Mouse (Mus musculus): ENCODE results near the gene Wdr95. TPM values are rescaled to one million over a fixed set of nuclear protein-coding genes. Genes with fewer than 3 reads are reported as not detected.
"Not testable (repeated sequence)": the region's sequence is repeated elsewhere in the genome, so short reads cannot be mapped to it uniquely, and the experiment has no call there.

Wdr95 gene
- total RNA-seq, 2 experiments from 2014 or later, result not detected

DNA sequence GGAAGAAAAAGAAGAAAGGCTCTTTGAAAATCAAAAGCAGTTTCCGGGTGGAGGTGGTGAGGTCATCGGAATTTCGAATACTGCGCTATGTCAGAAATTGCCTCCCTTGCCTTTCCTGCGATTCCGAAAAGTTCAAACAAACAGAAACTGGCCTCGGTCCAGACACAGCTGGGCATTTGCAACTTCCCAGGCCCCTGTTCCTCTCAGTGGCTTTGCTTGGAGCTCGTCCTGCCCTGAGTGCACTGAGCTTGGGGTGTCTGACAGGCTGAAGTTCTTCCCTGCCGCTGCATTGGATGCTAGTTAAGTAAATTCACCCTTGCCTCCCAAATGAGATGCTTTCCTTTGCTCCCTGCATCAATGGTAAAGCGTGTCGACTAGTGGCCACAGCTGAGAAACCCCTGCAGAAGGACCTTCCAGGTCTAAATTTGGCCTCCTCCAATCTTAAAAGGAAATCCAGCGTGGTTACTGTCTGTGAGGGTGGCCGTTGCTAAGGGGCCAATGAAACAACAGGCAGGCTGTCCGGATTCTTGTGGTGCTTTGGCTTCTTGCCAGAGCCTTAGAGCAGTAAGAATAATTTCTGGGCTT lies 14.3 kb upstream of the Wdr95 start:
- DNase-seq, result peak; percentile 47 to 67
- intact Hi-C loops (cut with DNase I), result no loop called here

DNA sequence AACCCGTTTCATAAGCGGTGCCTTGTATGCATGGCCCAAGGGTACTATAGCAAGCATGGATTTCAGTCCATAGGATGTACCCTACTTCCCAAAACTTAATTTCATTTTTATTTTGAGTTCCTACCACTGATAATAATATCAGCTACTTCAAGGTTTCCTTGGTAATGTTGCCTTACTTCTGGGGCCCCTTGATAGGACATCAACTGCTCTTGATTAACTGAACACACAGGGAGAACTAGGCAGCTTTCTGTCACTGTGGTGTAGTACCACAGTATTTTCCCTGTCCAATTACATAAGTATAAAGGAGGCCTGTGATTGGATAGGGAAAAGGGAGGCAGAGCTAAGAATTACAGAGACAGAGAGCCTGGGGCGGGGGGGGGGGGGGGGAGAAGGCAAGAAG lies 13.6 kb upstream of the Wdr95 start:
- intact Hi-C loops (cut with DNase I), result no loop called here
- no peak for DNase-seq

DNA sequence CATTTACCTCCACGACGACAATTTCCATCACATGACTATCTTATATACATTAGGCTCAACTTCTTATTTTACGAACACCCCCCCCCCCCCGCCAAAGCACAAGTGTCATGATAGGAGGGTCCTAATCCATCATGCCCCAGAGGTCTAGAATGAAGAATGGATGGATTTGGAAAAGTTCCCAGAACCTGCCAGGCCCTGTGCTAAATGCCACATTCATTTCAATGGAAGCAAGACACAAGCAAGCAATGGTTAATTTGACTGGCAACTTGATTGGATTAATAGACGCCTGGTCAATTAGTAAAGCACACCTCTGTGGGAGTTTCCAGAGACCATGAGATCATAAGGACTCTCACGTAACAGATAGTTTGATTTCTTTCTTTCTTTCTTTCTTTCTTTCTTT lies 11.4 kb upstream of the Wdr95 start:
- DNase-seq, result no peak
- intact Hi-C loops (cut with DNase I), result no loop called here

DNA sequence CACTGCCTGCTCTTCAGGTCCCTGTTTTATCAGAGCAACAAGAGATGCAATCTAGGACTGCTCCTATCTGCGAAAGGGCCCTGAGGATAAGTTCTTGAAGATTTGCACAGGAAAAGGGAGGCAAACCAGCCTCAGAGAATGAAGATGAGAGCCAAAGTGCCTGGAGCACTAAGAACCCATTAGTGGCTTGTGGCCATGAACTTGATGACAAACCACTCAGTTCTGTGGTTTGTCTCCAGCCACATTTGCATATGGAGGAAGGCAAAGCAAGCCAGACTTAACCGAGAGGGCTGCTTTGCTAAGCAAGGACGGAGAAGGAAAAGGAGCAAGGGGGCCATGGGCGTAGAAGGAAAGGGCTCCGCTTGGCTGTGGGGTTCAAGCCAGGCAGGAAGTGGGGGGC lies 7.7 kb upstream of the Wdr95 start:
- intact Hi-C loops (cut with DNase I), result loop anchor here (5.0 to 10.0 kb wide), 4 partner anchors 184 to 709 kb away; partner anchors contain the start of genes Hmgb1 and Uspl1
- DNase-seq, result no peak

DNA sequence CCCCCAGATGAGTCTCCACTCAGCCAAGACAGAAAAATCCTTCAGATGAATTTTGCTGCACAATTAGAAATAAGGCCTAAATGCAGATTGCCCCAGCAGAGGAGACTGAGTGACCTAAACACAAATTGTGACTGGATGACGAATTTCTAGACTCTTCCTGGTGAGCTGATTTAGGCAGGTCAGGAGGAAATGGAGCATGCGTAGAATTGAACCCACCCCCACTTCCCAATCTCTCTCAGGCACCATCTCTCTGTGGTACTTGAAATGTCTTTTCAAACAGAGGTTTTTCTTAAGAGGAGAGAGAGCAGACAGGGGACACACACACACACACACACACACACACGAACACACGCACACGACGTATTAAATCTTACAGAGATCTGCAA lies 4.6 kb upstream of the Wdr95 start:
- intact Hi-C loops (cut with DNase I), result loop anchor here (1.0 to 10.0 kb wide), 6 partner anchors 70 to 712 kb away; partner anchors contain the start of genes Hmgb1 and Uspl1
- DNase-seq, result no peak

DNA sequence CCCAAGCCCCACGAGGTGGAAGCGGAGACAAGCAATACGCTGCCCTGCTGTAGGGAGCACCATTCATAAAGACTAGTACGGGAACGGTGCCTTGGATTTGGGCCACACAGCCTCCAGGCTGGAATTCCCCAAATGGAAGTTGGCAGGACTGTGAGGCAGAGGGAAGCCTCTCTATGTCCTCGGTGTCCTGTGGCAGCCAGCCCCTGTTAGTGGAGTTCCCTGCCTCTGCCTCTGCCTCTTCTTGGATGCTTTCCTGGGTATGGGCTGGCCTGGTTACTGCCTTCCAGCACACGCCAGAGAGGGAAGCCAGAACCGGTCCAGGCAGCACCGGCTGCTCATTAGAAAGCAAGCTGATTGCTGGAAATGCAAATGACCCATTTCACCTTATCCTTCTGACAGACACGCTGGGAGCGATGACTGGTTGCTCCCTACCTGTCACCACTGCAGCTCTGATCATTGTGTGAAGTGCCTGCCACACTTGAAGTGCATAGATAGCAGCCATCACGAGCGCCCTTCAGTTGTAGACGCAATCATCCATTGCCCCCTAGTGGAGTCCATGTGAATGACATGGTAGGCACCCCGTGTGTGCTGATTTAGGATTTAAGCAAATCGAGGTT lies 4.1 kb upstream of the Wdr95 start:
- intact Hi-C loops (cut with DNase I), result loop anchor here (1.0 to 10.0 kb wide), 6 partner anchors 70 to 712 kb away; partner anchors contain the start of genes Hmgb1 and Uspl1
- DNase-seq, result peak; percentile 90 to 92

DNA sequence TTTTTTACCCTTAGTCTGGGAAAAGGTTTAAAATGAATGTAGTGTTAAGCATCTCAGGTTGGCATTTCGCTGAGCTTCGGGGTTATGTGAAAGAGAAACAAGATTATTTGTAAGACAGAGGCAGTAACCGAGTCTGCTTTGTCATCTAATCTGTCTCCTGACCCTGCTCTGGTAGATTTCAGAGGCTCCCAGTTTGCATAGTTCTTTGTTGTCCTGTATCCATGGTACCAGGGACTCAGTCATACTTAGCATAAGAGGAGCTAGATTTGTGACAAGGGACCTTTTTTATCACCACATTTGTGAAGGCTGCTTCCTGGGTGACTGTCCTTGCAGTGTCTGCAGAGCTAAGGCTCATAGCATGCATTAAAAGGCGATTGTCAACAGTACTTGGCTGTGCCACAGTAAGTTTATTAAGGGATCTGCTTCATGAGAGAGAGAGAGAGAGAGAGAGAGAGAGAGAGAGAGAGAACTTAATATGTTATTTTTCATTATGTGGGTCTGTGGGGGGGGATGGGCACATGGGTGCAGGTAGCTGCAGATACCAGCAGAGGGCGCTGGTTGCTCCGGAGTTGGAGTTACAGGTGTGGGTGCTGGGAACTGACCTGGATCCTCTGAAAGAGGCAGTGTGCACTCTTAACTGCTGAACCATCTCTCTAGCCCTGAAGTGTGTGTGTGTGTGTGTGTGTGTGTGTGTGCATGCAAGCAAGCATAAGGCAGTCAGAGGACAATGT lies 3.3 kb upstream of the Wdr95 start:
- peak in 1 of 2 experiments; percentile 14 for DNase-seq

DNA sequence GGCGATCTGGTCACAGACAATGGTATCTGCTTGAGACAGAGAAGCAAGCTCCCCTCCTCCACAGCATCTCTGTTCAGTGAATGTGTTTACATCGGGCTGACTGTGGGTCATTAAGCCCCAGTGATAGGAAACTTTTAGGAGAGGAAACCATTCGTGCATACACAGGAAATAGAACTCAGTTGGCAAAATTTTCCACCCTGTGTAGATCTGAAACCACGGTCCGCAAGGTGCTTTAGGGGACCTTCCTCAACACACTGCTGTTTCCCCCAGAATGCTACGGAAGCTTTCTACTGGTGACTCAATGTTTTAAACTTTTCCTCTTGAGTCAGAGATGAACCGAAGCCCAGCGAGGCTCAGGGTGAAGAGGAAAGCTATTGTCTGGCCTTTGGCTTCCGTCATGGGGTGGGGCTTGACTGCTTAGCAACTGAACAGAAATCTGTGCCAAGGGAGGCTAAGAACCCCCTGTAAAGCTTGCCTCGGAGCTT lies 2.0 kb upstream of the Wdr95 start:
- DNase-seq, result peak; percentile 60 to 65
- intact Hi-C loops (cut with DNase I), result loop anchor here (5.0 to 10.0 kb wide), 2 partner anchors 342 to 519 kb away; partner anchors contain the start of genes Hmgb1 and Uspl1

More for the DNA sequence above, 3.3 kb upstream of the Wdr95 start:
- intact Hi-C loops (cut with DNase I), result loop anchor here (2.0 to 10.0 kb wide), 3 partner anchors 148 to 518 kb away; partner anchors contain the start of genes Hmgb1 and Uspl1

DNA sequence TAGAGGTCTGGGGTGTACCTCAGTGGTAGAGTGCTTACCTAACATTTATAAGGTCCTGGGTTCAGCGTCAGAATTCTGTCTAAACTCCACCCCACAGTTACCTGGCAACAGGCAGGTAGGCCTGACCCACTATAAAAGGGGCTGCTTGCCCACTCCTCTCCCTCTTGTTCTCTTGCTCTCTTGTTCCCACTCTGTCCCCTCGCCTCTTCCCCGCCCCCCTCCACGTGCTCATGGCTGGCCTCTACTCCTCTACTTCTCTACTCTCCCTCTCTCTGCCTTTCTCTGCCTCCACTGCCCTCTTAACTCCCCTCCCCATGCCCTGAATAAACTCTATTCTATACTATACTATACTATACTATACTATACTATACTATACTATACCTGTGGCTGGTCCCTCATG lies 1.2 kb upstream of the Wdr95 start:
- intact Hi-C loops (cut with DNase I), result loop anchor here (5.0 to 10.0 kb wide), 2 partner anchors 342 to 520 kb away; partner anchors contain the start of genes Hmgb1 and Uspl1

DNA sequence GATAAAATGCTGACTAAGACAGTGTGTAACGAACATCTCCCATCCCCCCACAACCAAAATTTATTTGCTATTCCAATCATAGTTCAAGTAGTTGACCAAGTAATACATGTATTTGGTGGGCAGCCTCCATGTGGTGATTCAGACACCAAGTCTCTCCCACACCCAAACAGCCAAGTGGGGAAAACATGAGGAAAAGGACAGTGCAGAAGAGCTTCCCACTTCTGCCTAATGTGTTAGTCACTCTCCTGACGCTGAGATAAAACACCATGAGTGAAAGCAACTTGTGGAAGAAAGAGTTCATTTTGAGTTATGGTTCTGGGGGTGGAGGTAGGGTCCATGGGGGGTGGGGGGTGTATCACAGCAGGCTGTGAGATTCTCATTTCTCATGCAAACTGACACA lies 5.4 kb downstream of the Wdr95 start:
- intact Hi-C loops (cut with DNase I), result no loop called here
- DNase-seq, result no peak

More for the DNA sequence above, 1.2 kb upstream of the Wdr95 start:
- not testable (repeated sequence) for DNase-seq

DNA sequence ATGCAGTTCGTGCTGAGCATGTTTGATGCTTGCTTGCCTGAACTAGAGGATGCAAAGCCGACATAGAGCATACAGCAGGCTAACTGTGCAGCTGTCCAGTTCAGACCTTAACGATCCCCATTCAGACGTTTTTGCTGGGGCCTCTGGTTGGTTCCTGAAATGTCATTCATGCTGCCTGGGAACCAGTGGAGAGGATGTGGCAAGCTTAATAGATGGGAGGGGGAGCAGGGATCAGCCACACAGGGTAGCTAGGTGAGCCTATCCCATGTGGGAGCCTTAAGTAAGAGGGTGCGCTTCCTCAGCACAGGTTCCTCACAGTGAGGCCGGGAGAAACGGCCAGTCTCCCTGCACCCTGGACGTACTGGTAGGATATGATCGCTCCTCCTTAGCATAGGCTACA lies 7.5 kb downstream of the Wdr95 start:
- intact Hi-C loops (cut with DNase I), result no loop called here
- no peak for DNase-seq

DNA sequence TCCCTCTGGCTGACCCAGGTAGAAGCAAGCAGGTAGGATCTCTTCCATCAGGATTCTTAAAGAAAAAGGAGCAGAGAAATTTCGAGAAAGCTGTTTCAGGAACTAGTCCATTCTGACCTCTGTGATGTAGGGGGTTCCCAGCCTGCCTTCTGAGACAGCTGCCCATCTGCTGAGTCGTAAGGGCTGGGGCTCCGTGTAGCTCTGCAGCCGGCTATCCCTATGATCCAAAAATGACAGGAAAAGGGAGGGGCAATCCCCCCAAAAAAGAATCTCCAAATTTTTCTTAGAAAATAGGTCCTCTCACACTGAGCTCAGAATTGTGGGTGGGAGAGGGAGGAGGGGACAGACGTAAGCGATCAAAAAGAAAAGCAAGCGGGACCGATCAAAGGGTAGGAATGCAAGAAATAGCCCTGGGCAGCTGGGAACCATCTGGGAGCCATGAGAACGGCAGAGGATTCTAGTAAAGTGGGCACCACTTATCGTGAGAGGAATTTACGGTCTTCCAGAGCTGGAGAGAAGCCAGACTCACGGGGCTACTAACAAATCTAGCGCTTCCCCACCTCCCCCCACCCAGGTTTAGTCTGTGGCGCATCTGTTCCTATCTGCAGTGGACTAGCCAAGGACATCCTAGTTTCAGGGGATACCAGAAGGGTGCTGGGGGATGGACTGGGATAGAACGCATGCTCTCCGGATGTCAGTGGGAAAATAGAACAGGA lies 9.5 kb downstream of the Wdr95 start:
- DNase-seq, result no peak
- intact Hi-C loops (cut with DNase I), result no loop called here

DNA sequence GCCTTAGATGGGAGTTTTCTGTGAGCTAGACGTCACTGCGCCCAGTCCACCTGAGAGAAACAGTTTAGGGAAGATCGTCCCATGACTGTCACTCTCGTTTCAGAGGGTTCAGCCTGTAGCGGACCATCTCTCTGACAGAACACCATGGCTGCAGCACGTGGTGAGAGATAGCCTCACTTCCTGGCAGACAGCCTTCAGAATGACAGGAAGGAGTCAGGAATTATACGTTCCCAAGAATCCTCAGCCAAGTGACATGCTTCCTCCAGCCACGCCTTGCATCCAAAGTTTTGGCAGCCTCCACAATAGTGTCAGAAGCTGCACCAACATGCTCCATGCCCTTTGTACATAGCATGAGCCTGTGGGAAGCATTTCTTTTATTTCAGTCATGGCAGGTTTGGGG lies 10.1 kb downstream of the Wdr95 start:
- DNase-seq, result peak; percentile 41 to 50
- intact Hi-C loops (cut with DNase I), result no loop called here

DNA sequence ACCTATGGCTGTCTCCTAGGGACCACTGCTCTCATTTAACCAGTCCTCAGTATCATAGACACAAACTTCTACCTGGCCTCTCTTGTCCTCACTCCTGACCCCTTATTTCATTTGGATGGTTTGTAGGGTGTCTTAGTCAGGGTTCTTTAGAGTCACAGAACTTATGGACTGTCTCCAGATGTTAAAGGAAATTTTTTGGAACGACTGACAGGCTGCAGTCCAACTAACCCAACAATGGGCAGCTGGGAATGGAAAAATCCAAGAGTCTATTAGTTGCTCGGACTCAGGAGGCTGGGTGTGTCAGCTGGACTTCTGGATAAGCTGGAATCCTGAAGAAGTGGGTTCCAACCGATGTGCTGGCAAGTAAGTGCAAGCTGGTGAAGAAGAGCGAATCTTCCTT lies 10.6 kb downstream of the Wdr95 start:
- intact Hi-C loops (cut with DNase I), result no loop called here
- peak in 1 of 2 experiments; percentile 23 for DNase-seq

DNA sequence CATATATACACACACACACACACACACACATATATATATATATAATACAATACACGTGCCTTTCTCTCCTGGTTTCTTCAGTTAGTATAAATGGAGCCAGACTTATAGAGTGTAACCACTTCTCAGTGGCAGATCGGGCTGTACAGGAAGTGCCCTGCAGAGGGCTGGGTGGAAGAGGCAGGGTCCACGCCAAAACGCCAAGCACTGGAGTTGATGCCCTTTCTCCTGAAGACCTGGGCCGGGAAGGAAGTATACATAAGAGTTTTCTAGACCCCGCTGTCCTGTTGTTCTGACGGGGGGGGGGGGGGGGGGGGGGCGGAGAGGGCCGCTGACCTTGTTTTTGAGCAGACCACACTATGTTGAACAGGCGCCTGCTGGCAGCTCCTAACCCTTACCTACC lies 22.7 kb downstream of the Wdr95 start:
- no peak for DNase-seq
- intact Hi-C loops (cut with DNase I), result no loop called here

DNA sequence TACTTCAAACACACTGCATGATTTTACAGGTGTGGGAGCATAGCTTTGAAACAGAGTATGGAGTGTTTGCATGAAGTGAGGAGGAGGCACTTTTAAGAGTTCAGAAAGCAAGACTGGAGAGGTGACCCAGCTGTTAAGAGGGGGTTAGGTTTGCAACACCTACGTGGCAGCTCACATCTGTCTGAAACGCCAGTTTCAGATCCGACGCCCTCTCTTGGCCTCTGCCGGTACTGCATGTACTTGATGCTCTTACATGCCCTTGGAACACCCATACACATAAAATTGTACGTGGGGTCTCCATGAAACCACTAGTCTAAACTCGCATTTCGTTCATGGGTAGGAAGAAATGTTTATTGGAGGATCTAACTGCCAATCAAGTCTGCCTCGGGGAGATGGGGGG lies 24.3 kb downstream of the Wdr95 start:
- no peak for DNase-seq
- intact Hi-C loops (cut with DNase I), result no loop called here

DNA sequence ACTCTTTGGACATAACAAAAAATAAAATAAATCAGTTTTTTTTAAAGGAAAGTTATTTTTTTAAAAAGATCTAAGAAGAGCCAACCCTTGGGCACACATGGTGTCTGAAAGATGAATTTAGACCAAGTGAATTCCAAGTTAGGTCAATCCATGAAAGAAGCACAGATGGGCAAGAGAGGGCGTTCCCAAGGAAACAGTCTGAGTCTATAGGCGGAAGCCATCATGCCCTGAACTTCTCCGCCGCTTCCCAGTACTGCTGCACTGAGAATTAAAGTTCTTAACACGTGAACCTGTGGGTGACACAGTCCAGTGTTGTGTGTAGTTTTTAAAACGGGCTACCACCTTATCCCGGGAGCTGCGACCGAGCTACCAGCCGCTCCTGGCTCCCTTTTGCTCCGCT lies 24.9 kb downstream of the Wdr95 start:
- DNase-seq, result no peak
- intact Hi-C loops (cut with DNase I), result no loop called here

DNA sequence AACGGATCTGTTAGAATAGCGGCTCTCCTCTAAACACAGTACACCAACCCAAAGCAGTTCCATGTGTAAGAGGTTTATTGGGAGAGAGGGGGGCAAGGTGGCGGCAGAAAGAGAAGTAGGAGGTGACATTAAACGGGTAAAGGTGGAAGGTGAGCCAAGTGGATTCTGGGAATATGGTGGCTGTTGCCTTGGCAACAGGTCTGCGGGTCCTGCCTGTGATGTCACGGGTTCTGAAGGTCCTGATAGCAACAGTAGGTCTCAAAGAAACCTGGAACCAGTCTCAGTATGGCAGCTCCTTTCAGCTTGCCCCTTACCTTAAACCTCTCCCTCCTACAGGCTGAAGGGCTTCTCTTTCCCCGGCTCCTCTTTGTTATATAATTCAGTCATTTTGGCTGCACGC lies 25.9 kb downstream of the Wdr95 start:
- no peak for DNase-seq
- intact Hi-C loops (cut with DNase I), result no loop called here

DNA sequence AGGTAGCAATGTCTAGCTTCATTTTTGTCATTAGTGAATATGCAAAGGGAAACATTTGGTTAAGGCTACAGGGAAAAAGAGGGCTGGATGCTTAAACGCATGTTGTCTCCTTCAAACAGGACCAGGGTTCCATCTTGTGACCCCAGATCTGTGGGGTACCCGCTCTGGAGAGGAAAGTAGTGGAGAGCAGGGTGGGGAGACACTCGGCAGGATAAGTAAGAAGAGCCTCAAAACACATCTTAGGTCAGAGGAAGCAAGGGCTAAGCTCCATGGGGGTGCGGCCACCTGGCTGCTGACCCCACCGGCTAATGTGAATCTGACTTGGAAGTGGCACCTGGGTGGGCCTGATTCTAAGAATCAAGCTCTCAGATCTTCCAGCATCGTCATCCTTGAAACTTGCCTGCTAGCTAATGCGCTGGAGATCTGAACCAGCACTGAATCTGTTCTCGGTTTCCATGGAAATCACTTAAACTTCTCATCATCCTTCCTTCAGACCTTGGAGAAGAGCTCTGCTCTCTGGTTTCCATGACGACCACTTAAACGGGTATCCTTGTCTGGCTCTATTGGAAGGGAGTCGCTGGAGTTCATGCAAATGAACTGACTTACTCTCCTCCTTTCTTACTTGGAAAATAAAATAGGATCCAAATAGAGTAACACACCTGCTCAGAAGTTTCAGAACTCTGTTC lies 32.6 kb downstream of the Wdr95 start:
- intact Hi-C loops (cut with DNase I), result no loop called here
- no peak for DNase-seq

DNA sequence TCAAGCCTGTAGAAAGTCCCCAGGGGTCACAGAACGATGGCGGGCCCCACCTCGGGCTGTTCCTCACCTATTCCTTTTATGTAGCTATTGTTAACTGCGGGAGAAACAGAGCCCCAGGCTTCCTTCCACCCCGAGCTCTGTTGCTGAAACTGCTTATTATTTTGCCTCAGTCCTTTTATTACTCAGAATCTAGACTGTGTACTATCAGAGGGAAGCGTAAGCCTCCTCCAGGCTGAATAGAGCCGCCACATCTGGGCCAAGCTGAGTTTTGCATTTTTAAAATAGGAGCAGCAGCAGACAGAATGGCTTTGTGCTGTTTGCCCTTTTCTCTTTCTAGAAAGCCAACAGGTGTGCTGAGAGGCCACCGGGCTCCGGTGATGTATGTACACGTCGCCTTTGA lies 37.5 kb downstream of the Wdr95 start:
- intact Hi-C loops (cut with DNase I), result no loop called here

More for the DNA sequence above, 37.5 kb downstream of the Wdr95 start:
- no peak for DNase-seq
